Mouse (Mus musculus): ENCODE measurements around the gene Efcab6. TPM values are rescaled to one million over a fixed set of nuclear protein-coding genes. Genes with fewer than 3 reads are reported as not detected.

Gene Efcab6
- polyA plus RNA-seq, 1 experiment = not detected

GRCm38 (mm10) chr15:83842419-83842818, 222.8 kb downstream of the Efcab6 start:
- no peak for TF ChIP-seq GATA1 (IDR thresholded peaks at IDR 0.05; ENCODE audit: borderline replicate concordance, low read length)
- TF ChIP-seq FLI1 (IDR thresholded peaks at IDR 0.05; ENCODE audit: low read length) = no peak
- Histone ChIP-seq H3K9me3 (no peaks in the 10 kb centered on the region), H3K27me3 (replicated peaks) (peaks cover 28% of the 10 kb centered on the region), H3K36me3 (replicated peaks; ENCODE audit: low read length) (no peaks in the 10 kb centered on the region), H3K4me1 (no peaks in the 10 kb centered on the region), H3K4me3 (replicated peaks) (no peak overlapping the region)

GRCm38 (mm10) chr15:83840950-83841719, 224.0 kb downstream of the Efcab6 start:
- Histone ChIP-seq H3K9me3 (peaks cover 3% of the 10 kb centered on the region; the same call in 1 of the 2 replicates), H3K4me3 (replicated peaks) (no peak overlapping the region), H3K36me3 (replicated peaks; ENCODE audit: low read length) (no peaks in the 10 kb centered on the region), H3K27me3 (replicated peaks) (peaks cover 30% of the 10 kb centered on the region), H3K4me1 (no peaks in the 10 kb centered on the region)
- TF ChIP-seq GATA1 (IDR thresholded peaks at IDR 0.05; ENCODE audit: borderline replicate concordance, low read length) (no peak), FLI1 (IDR thresholded peaks at IDR 0.05; ENCODE audit: low read length) (no peak)

DNA sequence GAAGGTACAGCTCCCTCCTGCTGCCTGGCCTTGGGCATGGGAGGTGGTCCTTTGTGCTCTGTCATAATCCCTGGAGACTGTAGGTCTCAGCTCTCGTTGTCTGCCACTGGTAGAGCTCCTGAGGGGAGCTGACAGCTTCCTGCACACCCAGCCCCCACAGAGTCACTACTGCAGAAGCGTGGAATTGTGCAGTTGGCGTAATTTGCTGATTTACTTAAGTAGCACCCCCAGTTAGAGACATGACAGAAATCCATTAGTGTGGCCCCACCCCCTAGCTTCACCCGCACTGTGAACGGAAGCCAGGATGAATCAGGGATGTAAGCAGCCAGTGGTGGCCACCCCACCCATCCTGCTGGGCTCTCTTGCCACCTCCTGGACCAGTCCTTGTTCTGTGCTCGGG, 232.9 kb downstream of the Efcab6 start:
- Histone ChIP-seq H3K36me3 (replicated peaks; ENCODE audit: low read length) (no peaks in the 10 kb centered on the region), H3K4me1 (no peaks in the 10 kb centered on the region), H3K4me3 (replicated peaks) (no peak overlapping the region), H3K9me3 (peaks cover 47% of the 10 kb centered on the region), H3K27me3 (replicated peaks) (peaks cover under 1% of the 10 kb centered on the region)
- no peak for TF ChIP-seq FLI1 (IDR thresholded peaks at IDR 0.05; ENCODE audit: low read length)
- TF ChIP-seq GATA1 (IDR thresholded peaks at IDR 0.05; ENCODE audit: borderline replicate concordance, low read length) = no peak

DNA sequence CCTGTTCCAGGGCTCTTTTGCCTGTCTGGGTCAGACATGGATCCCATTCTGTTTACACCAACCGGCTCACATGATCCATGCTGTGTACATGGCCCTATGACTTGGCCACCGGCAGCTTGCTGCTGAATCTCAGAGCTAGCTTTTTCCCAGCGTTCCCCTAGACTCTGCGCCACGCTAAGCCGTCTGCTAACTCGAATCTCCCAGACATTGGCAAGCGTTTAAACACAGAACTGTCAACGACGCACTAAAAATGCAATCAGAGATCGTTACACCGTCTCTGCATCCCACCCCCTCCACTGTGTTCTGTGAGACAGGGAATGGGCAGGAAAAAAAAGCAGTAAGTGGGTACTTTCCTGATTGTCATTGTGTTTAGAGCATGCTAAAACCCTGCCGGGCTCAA, 236.0 kb downstream of the Efcab6 start:
- Histone ChIP-seq H3K27me3 (replicated peaks) (no peaks in the 10 kb centered on the region), H3K36me3 (replicated peaks; ENCODE audit: low read length) (no peaks in the 10 kb centered on the region), H3K4me1 (no peaks in the 10 kb centered on the region), H3K4me3 (replicated peaks) (no peak overlapping the region), H3K9me3 (peaks cover 27% of the 10 kb centered on the region)
- TF ChIP-seq FLI1 (IDR thresholded peaks at IDR 0.05; ENCODE audit: low read length) (no peak), GATA1 (IDR thresholded peaks at IDR 0.05; ENCODE audit: borderline replicate concordance, low read length) (no peak)

DNA sequence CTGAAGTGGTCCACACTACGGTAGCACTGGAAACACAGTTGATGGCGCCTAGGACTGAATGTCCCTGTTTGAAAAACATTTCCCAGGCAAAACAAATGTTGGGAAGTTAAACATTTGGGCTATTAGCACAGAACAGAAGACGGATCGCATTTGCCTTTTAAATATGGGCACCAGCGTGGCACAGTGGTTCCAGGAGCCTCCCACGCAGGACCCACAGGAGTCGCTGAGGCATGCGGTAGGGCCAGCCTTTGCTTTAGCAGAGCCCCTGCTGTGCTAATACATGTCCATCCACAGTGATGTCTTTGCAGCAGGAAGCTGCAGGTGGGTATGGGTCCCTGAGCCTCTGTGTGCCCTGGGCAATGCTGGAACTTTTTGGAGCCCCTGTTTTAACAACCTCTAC, 237.2 kb downstream of the Efcab6 start:
- Histone ChIP-seq H3K36me3 (replicated peaks; ENCODE audit: low read length) (no peaks in the 10 kb centered on the region), H3K27me3 (replicated peaks) (no peaks in the 10 kb centered on the region), H3K4me1 (no peaks in the 10 kb centered on the region), H3K4me3 (replicated peaks) (no peak overlapping the region), H3K9me3 (peaks cover 19% of the 10 kb centered on the region)
- TF ChIP-seq GATA1 (IDR thresholded peaks at IDR 0.05; ENCODE audit: borderline replicate concordance, low read length) (no peak), FLI1 (IDR thresholded peaks at IDR 0.05; ENCODE audit: low read length) (no peak)

Other genes with a start within 250 kb of the Efcab6 start
- gene Sult4a1, start 40.4 kb upstream of the Efcab6 start, polyA plus RNA-seq (2012; ENCODE audit: insufficient read depth, low replicate concordance) = not detected in 2 replicates
- gene Pnpla5, start 57.8 kb upstream of the Efcab6 start, polyA plus RNA-seq (2012; ENCODE audit: insufficient read depth, low replicate concordance) = not detected in 2 replicates
- gene Pnpla3, start 102.5 kb upstream of the Efcab6 start, polyA plus RNA-seq (2012; ENCODE audit: insufficient read depth, low replicate concordance) = not detected in 2 replicates
- gene Samm50, start 126.9 kb upstream of the Efcab6 start, polyA plus RNA-seq (2012; ENCODE audit: insufficient read depth, low replicate concordance) = 14.6 and 45.4 TPM in 2 replicates
- gene Parvb, start 166.7 kb upstream of the Efcab6 start, polyA plus RNA-seq (2012; ENCODE audit: insufficient read depth, low replicate concordance) = 524 and 845 TPM in 2 replicates

All from megakaryocyte, embryonic 14.5 days (primary cell).